Mouse (Mus musculus) liver, adult 2 months (tissue): Measurements from ENCODE around the gene Aen. TPM values are rescaled to one million over a fixed set of nuclear protein-coding genes. Genes with fewer than 3 reads are reported as not detected.
A peak's percentile ranks its signal among the peaks of the same experiment; 100 is the strongest.

ENCODE experiments used
- DNase-seq: peaks from one replicate; pipeline ENCODE4 v3.0.0-alpha.2; 2011; ENCODE audit warnings: low read depth, low spot score; ENCODE audit errors: extremely low read depth
- H3K27ac ChIP-seq: fragments of 200-500 bp; replicated peaks from 2 replicates; pipeline ENCODE4 v1.5.1; 2012; ENCODE audit warnings: low read depth, mild to moderate bottlenecking, control low read depth, inconsistent platforms, low read length; ENCODE audit not compliant: insufficient read depth
- H3K27me3 ChIP-seq: fragments of 200-500 bp; 2 replicates; pipeline ENCODE4 v1.6.1; 2012; ENCODE audit warnings: mild to moderate bottlenecking, moderate library complexity, low read length, inconsistent platforms; ENCODE audit not compliant: control insufficient read depth, insufficient read depth
- H3K36me3 ChIP-seq: fragments of 200-500 bp; 2 replicates; pipeline ENCODE4 v1.6.1; 2012; ENCODE audit warnings: low read length, inconsistent platforms; ENCODE audit not compliant: control insufficient read depth, insufficient read depth
- H3K4me1 ChIP-seq: fragments of 200-500 bp; 2 replicates; pipeline ENCODE4 v1.6.1; 2011; ENCODE audit warnings: low read length; ENCODE audit not compliant: control insufficient read depth, insufficient read depth
- H3K4me3 ChIP-seq: fragments of 200-500 bp; 2 replicates; pipeline ENCODE4 v1.5.1; 2011; ENCODE audit warnings: low read depth, mild to moderate bottlenecking, control low read depth, low read length, moderate library complexity; ENCODE audit not compliant: insufficient read depth
- H3K79me2 ChIP-seq: fragments of 200-500 bp; 2 replicates; pipeline ENCODE4 v1.6.1; 2012; ENCODE audit warnings: inconsistent platforms, mild to moderate bottlenecking, low read length, moderate library complexity; ENCODE audit not compliant: control insufficient read depth, insufficient read depth
- H3K9ac ChIP-seq: fragments of 200-500 bp; 2 replicates; pipeline ENCODE4 v1.6.1; 2012; ENCODE audit warnings: low read depth, mild to moderate bottlenecking, control low read depth, inconsistent platforms, low read length
- CTCF ChIP-seq: fragments of 200-500 bp; IDR thresholded peaks from 2 replicates; pipeline ENCODE4 v1.5.1; 2011; ENCODE audit warnings: low read depth, low read length, control low read depth
- POLR2A ChIP-seq: fragments of 200-500 bp; IDR thresholded peaks from 2 replicates; pipeline ENCODE4 v1.6.1; 2011; ENCODE audit warnings: low read length, control low read depth; ENCODE audit not compliant: insufficient read depth; ENCODE audit errors: extremely low read depth
- WGBS: fragments of 180-500 bp; shearing (Covaris S2); methylation state at CpG from one replicate; pipeline ENCODE4 v1.1.7; 2018; 5-methylcytosine and 5-hydroxymethylcytosine counted together
- polyA plus RNA-seq: library from polyadenylated mRNA; depleted of rRNA; stranded (reverse); fragments of >200 nt; gene quantifications from 2 replicates; pipeline ENCODE4 v1.2.3, GENCODE M21; 2012; rRNA removed
- total RNA-seq: library from RNA; depleted of rRNA; stranded (reverse); fragments of >200 nt; gene quantifications from 2 replicates; pipeline ENCODE4 v1.2.3, GENCODE M21; 2014; rRNA removed

Gene Aen
- total RNA-seq, result 6.5 and 8.1 TPM in 2 replicates
- 22.8 and 25.3 TPM in 2 replicates for polyA plus RNA-seq

GRCm38 (mm10) chr7:78895653-78896333 is at the start of gene Aen:
TSS of gene Aen (plus strand) at chr7:78895854.
- Histone ChIP-seq H3K79me2 (peaks cover 14% of the 10 kb centered on the region), H3K4me1 (peaks cover 19% of the 10 kb centered on the region), H3K9ac (peak within 1 kb of the TSS; percentile 83), H3K4me3 (peak within 1 kb of the TSS; percentile 77), H3K36me3 (no peaks in the 10 kb centered on the region), H3K27ac (peak within 1 kb of the TSS; percentile 43), H3K27me3 (no peaks in the 10 kb centered on the region)
- DNase-seq, result peak; percentile 97
- under 1% methylated on average over 53 of the region's 53 CpGs for WGBS
- no peak for TF ChIP-seq CTCF
- TF ChIP-seq POLR2A, result 0 out of 2 replicates have a peak, but pooled peaks have one; percentile 26

- H3K9ac ChIP-seq, result peak overlapping the region; percentile 85
- peaks cover 6% of the 10 kb centered on the region; the same call in 1 of the 2 replicates for H3K36me3 ChIP-seq
- TF ChIP-seq POLR2A, result no peak
- no peak for TF ChIP-seq CTCF
- 42% methylated on average over 12 of the region's 12 CpGs for WGBS
- H3K27ac ChIP-seq, result peak overlapping the region; percentile 66
- H3K79me2 ChIP-seq, result no peaks in the 10 kb centered on the region; the same call in 1 of the 2 replicates
- H3K4me3 ChIP-seq, result peak overlapping the region; percentile 88
- H3K4me1 ChIP-seq, result no peaks in the 10 kb centered on the region
- peak; percentile 18 for DNase-seq
- H3K27me3 ChIP-seq, result no peaks in the 10 kb centered on the region
Measured at GRCm38 (mm10) chr7:78846066-78846716, 49.5 kb upstream of the Aen start.

DNA sequence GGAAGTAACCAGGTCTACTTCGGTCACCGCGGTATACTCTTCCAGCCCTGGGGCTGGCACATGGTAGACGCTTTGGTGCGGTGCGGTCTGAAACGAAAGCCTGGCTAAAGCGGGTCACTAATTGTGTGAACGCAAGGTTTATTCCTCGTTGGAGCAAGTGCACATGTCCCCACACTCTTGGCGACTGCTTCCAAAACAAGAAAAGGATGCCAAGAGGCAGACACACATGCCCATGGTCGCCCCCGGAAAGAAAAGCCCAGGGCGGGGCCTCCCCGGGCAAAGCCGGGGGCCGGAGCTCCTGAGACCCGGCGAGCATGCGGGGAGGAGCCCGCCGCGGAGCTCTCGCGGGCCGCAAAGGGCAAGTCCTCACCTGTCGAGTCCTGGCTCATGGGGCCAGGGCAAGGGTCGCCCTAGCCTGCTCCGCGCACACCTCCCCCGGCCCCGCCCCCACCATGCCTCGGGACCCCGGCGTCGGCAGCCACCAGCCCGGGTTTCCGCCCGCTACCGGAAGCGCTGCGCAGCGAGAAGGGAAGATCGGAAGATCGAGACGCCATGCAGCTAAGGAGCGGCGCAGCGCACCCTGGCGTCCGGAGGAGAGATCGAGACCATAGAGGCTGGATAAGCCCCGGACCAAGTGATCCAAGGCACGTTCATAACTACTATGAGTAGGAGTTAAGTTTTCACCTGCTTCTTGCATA is 48.8 kb upstream of the Aen start, which contains the start of gene Det1:
Gene Det1, minus strand, starts transcription at position 527 of the 698 bp plus-strand sequence.
- under 1% methylated on average over 54 of the region's 54 CpGs for WGBS
- DNase-seq, result peak; percentile 75
- no peaks in the 10 kb centered on the region for H3K27me3 ChIP-seq
- peak within 1 kb of the TSS; percentile 66 for H3K27ac ChIP-seq
- TF ChIP-seq CTCF (peak; percentile 94), POLR2A (0 out of 2 replicates have a peak, but pooled peaks have one; percentile 33)
- peaks cover 6% of the 10 kb centered on the region; the same call in 1 of the 2 replicates for H3K36me3 ChIP-seq
- H3K4me3 ChIP-seq, result peak within 1 kb of the TSS; percentile 88
- H3K4me1 ChIP-seq, result no peaks in the 10 kb centered on the region
- peak within 1 kb of the TSS; percentile 85 for H3K9ac ChIP-seq
- H3K79me2 ChIP-seq, result no peaks in the 10 kb centered on the region; the same call in 1 of the 2 replicates

DNA sequence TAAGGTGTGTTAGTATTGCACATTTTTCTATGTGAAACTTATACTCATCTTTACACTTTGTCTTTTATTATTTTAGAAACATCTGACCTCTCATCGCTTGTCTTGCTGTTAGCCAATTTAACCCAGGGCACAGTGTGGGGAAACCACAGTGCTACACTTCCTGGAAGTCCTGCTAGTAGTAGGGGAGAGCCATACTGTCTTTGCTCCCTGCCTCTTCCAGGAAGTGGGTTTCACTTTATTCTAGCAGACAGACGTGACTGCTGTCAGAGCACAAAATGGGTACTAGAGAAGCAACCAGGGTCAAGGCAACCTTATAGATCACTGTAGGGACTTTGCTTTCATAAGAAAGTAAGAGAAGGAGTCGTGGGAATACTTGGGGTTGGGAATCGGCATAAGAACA is 41.6 kb upstream of the Aen start:
- Histone ChIP-seq H3K9ac (no peak overlapping the region), H3K79me2 (no peaks in the 10 kb centered on the region), H3K4me1 (no peaks in the 10 kb centered on the region), H3K36me3 (no peaks in the 10 kb centered on the region), H3K27ac (no peak overlapping the region), H3K27me3 (no peaks in the 10 kb centered on the region), H3K4me3 (no peak overlapping the region)
- TF ChIP-seq CTCF (no peak), POLR2A (no peak)
- no peak for DNase-seq
- WGBS, result 59% methylated on average over 4 of the region's 4 CpGs

GRCm38 (mm10) chr7:78855044-78855655 is 40.5 kb upstream of the Aen start:
- no peak for DNase-seq
- 76% methylated on average over 5 of the region's 5 CpGs for WGBS
- Histone ChIP-seq H3K27me3 (no peaks in the 10 kb centered on the region), H3K27ac (no peak overlapping the region), H3K36me3 (no peaks in the 10 kb centered on the region), H3K4me3 (no peak overlapping the region), H3K4me1 (no peaks in the 10 kb centered on the region), H3K79me2 (no peaks in the 10 kb centered on the region), H3K9ac (no peak overlapping the region)
- no peak for TF ChIP-seq POLR2A
- TF ChIP-seq CTCF, result no peak
